Mouse (Mus musculus) macrophage (primary cell): ENCODE data around the gene Adgrl2. TPM values are rescaled to one million over a fixed set of nuclear protein-coding genes. Genes with fewer than 3 reads are reported as not detected.

Source experiments
- H3K27ac ChIP-seq: fragments of 350-480 bp; formaldehyde crosslinking; 2 replicates; pipeline ENCODE4 v1.9.0; 2021
- H3K36me3 ChIP-seq: fragments of 350-480 bp; formaldehyde crosslinking; 2 replicates; pipeline ENCODE4 v1.9.0; 2021; ENCODE audit errors: inconsistent target
- H3K4me3 ChIP-seq: fragments of 350-480 bp; formaldehyde crosslinking; 2 replicates; pipeline ENCODE4 v1.9.0; 2021; ENCODE audit errors: inconsistent target
- H3K79me2 ChIP-seq: fragments of 350-480 bp; formaldehyde crosslinking; 2 replicates; pipeline ENCODE4 v1.9.0; 2021; ENCODE audit errors: inconsistent target
- WGBS: methylation state at CpG from one replicate; pipeline ENCODE4 v1.1.7; 2026; ENCODE audit warnings: inconsistent platforms; ENCODE audit not compliant: missing documents; 5-methylcytosine and 5-hydroxymethylcytosine counted together
- polyA plus RNA-seq: library from polyadenylated mRNA; stranded (reverse); fragments of 250-400 nt; gene quantifications from 3 replicates; pipeline ENCODE4 v1.2.4, GENCODE M21; 2018; ENCODE audit warnings: inconsistent platforms

The Adgrl2 gene
- polyA plus RNA-seq, 1 experiment from 2014 or later, result 26.0 TPM

- Histone ChIP-seq H3K36me3 (no peaks in the 10 kb centered on the region), H3K79me2 (0 out of 2 replicates have a peak, but pooled peaks cover 3% of the 10 kb centered on the region), H3K27ac (no peak overlapping the region), H3K4me3 (no peak overlapping the region)
- 95% methylated on average over 13 of the region's 13 CpGs for WGBS
These were observed 68.3 kb downstream of the Adgrl2 start for GRCm38 (mm10) chr3:148921966-148922587.

- H3K79me2 ChIP-seq, result peaks cover 3% of the 10 kb centered on the region; the same call in 1 of the 2 replicates
- no peaks in the 10 kb centered on the region for H3K36me3 ChIP-seq
- H3K27ac ChIP-seq, result no peak overlapping the region
- no peak overlapping the region for H3K4me3 ChIP-seq
- WGBS, result 95% methylated on average over 6 of the region's 6 CpGs
These were observed 69.5 kb downstream of the Adgrl2 start for GRCm38 (mm10) chr3:148920881-148921280.

- 7% methylated on average over 5 of the region's 5 CpGs for WGBS
- peak overlapping the region; percentile 50 for H3K27ac ChIP-seq
- H3K4me3 ChIP-seq, result no peak overlapping the region; the same call in 1 of the 2 replicates
- H3K36me3 ChIP-seq, result no peaks in the 10 kb centered on the region
- H3K79me2 ChIP-seq, result no peaks in the 10 kb centered on the region; the same call in 1 of the 2 replicates
These were observed 71.9 kb downstream of the Adgrl2 start for GRCm38 (mm10) chr3:148918425-148918824.

- WGBS, result 35% methylated on average over 7 of the region's 7 CpGs
- no peaks in the 10 kb centered on the region; the same call in 1 of the 2 replicates for H3K79me2 ChIP-seq
- no peak overlapping the region; the same call in 1 of the 2 replicates for H3K4me3 ChIP-seq
- H3K27ac ChIP-seq, result peak overlapping the region; percentile 50
- H3K36me3 ChIP-seq, result no peaks in the 10 kb centered on the region
These were observed 72.5 kb downstream of the Adgrl2 start for GRCm38 (mm10) chr3:148917837-148918236.

GRCm38 (mm10) chr3:148916226-148916625, 74.1 kb downstream of the Adgrl2 start:
- Histone ChIP-seq H3K27ac (no peak overlapping the region), H3K79me2 (no peaks in the 10 kb centered on the region; the same call in 1 of the 2 replicates), H3K4me3 (no peak overlapping the region), H3K36me3 (no peaks in the 10 kb centered on the region)
- 98% methylated on average over 5 of the region's 5 CpGs for WGBS

GRCm38 (mm10) chr3:148912944-148913684, 77.2 kb downstream of the Adgrl2 start:
- Histone ChIP-seq H3K27ac (no peak overlapping the region), H3K4me3 (no peak overlapping the region), H3K79me2 (no peaks in the 10 kb centered on the region; the same call in 1 of the 2 replicates), H3K36me3 (no peaks in the 10 kb centered on the region)
- WGBS, result 94% methylated on average over 14 of the region's 14 CpGs

- WGBS, result 100% methylated on average over 3 of the region's 6 CpGs
These were observed 77.8 kb downstream of the Adgrl2 start for GRCm38 (mm10) chr3:148912536-148912935.

GRCm38 (mm10) chr3:148907873-148908272, 82.5 kb downstream of the Adgrl2 start:
- Histone ChIP-seq H3K4me3 (no peak overlapping the region), H3K79me2 (no peaks in the 10 kb centered on the region), H3K27ac (no peak overlapping the region), H3K36me3 (no peaks in the 10 kb centered on the region)
- WGBS, result 100% methylated on average over 3 of the region's 3 CpGs

More at GRCm38 (mm10) chr3:148912536-148912935, 77.8 kb downstream of the Adgrl2 start:
- no peaks in the 10 kb centered on the region for H3K36me3 ChIP-seq
- no peak overlapping the region for H3K4me3 ChIP-seq
- H3K79me2 ChIP-seq, result no peaks in the 10 kb centered on the region; the same call in 1 of the 2 replicates
- no peak overlapping the region for H3K27ac ChIP-seq

GRCm38 (mm10) chr3:148907024-148907778, 83.2 kb downstream of the Adgrl2 start:
- Histone ChIP-seq H3K4me3 (no peak overlapping the region), H3K79me2 (no peaks in the 10 kb centered on the region), H3K27ac (no peak overlapping the region), H3K36me3 (no peaks in the 10 kb centered on the region)
- 63% methylated on average over 6 of the region's 6 CpGs for WGBS

- 95% methylated on average over 13 of the region's 13 CpGs for WGBS
- no peak overlapping the region for H3K4me3 ChIP-seq
- no peaks in the 10 kb centered on the region for H3K36me3 ChIP-seq
These were observed 84.2 kb downstream of the Adgrl2 start for GRCm38 (mm10) chr3:148905906-148906779.

GRCm38 (mm10) chr3:148905435-148905834, 84.9 kb downstream of the Adgrl2 start:
- Histone ChIP-seq H3K27ac (no peak overlapping the region), H3K4me3 (no peak overlapping the region), H3K36me3 (no peaks in the 10 kb centered on the region), H3K79me2 (no peaks in the 10 kb centered on the region)
- WGBS, result 91% methylated on average over 7 of the region's 7 CpGs

More at GRCm38 (mm10) chr3:148905906-148906779, 84.2 kb downstream of the Adgrl2 start:
- Histone ChIP-seq H3K79me2 (no peaks in the 10 kb centered on the region), H3K27ac (no peak overlapping the region)

GRCm38 (mm10) chr3:148899857-148900256, 90.5 kb downstream of the Adgrl2 start:
- H3K27ac ChIP-seq, result no peak overlapping the region
- no peak overlapping the region for H3K4me3 ChIP-seq
- WGBS, result 84% methylated on average over 5 of the region's 6 CpGs
- H3K79me2 ChIP-seq, result no peaks in the 10 kb centered on the region
- H3K36me3 ChIP-seq, result no peaks in the 10 kb centered on the region

GRCm38 (mm10) chr3:148899416-148899815, 90.9 kb downstream of the Adgrl2 start:
- 83% methylated on average over 5 of the region's 6 CpGs for WGBS
- H3K27ac ChIP-seq, result no peak overlapping the region
- no peaks in the 10 kb centered on the region for H3K79me2 ChIP-seq
- no peaks in the 10 kb centered on the region for H3K36me3 ChIP-seq
- no peak overlapping the region for H3K4me3 ChIP-seq
